Comparison of ENCODE assay signal across 13 mouse cellular contexts in genomic region chr9:91377036-91377872, GRCm38 (mm10). TPM values are rescaled to one million over a fixed set of nuclear protein-coding genes. Genes with fewer than 3 reads are reported as not detected.
DNase-seq lines count a peak whose midpoint lies in the region; ATAC-seq lines count a peak whose summit lies in the region.
"Had no signal": no experiment of that assay in that cellular context is flagged by ENCODE, and none has a peak within 500 bp of the region (broad histone marks: within the 10 kb centered on the region; RNA-seq: fewer than 3 reads in every experiment).

No protein-coding gene starts in this region.

- H3K4me3 ChIP-seq in hindbrain, embryonic 13.5 days, result peak overlapping the region; percentile 50
- peak overlapping the region; percentile 55 for H3K4me3 ChIP-seq in neural tube, embryonic 11.5 days (ENCODE audit: low read depth, low read length)
- H3K4me3 ChIP-seq: embryonic facial prominence, embryonic 15.5 days had no signal

- H3K27ac ChIP-seq in hindbrain, embryonic 13.5 days, result peak overlapping the region; percentile 97
- peak overlapping the region; percentile 93 for H3K27ac ChIP-seq in neural tube, embryonic 11.5 days (ENCODE audit: low read depth, low read length)
- H3K27ac ChIP-seq: embryonic facial prominence, embryonic 15.5 days had no signal

- H3K9ac ChIP-seq in hindbrain, embryonic 13.5 days, result peak overlapping the region; percentile 19; the same call in 1 of the 2 replicates
- H3K9ac ChIP-seq in neural tube, embryonic 11.5 days (ENCODE audit: low read length), result peak overlapping the region; percentile 50
- H3K9ac ChIP-seq: embryonic facial prominence, embryonic 15.5 days had no signal

- no peaks in the 10 kb centered on the region for H3K36me3 ChIP-seq in hindbrain, embryonic 13.5 days
- H3K36me3 ChIP-seq in neural tube, embryonic 11.5 days (ENCODE audit: control insufficient read depth, insufficient read depth, low read length), result no peaks in the 10 kb centered on the region
- H3K36me3 ChIP-seq: embryonic facial prominence, embryonic 15.5 days had no signal

- ATAC-seq in hindbrain, embryonic 13.5 days (ENCODE audit: low FRiP score), result peak; percentile 55; the same call in 1 of the 2 replicates
- ATAC-seq in neural tube, embryonic 11.5 days (ENCODE audit: insufficient read depth, low FRiP score, low TSS enrichment), result peak; percentile 26

- H3K9me3 ChIP-seq in hindbrain, embryonic 13.5 days, result no peaks in the 10 kb centered on the region
- no peaks in the 10 kb centered on the region for H3K9me3 ChIP-seq in neural tube, embryonic 11.5 days (ENCODE audit: control insufficient read depth, low read length)
- H3K9me3 ChIP-seq: embryonic facial prominence, embryonic 15.5 days had no signal

- 1% methylated on average over 14 of the region's 14 CpGs for WGBS in hindbrain, embryonic 13.5 days
- WGBS in neural tube, embryonic 11.5 days, result under 1% methylated on average over 14 of the region's 14 CpGs

- H3K27me3 ChIP-seq in hindbrain, embryonic 13.5 days, result peaks cover 90% of the 10 kb centered on the region
- peaks cover 82% of the 10 kb centered on the region for H3K27me3 ChIP-seq in neural tube, embryonic 11.5 days (ENCODE audit: control insufficient read depth, insufficient read depth, low read length)

- peak; percentile 61 for DNase-seq in embryo, embryonic 10 days (ENCODE audit: low spot score)
- DNase-seq in embryo, embryonic 9.5 days (ENCODE audit: extremely low spot score), result no peak
- peak; percentile 68 for DNase-seq in embryo, embryonic 10.5 days (ENCODE audit: low spot score)
- DNase-seq in neural tube, embryonic 11.5 days (ENCODE audit: low spot score), result peak; percentile 64
- no peak for DNase-seq in adrenal gland, postnatal 25 days
- no peak for DNase-seq in yolk sac, embryonic 10.5 days (ENCODE audit: low spot score)
- no peak for DNase-seq in testis, postnatal 14 days (ENCODE audit: low spot score)
- DNase-seq: adrenal gland, postnatal 10 days; gastrocnemius, postnatal 25 days had no signal

- H3K4me2 ChIP-seq in hindbrain, embryonic 13.5 days, result peak overlapping the region; percentile 69
- peak overlapping the region; percentile 84 for H3K4me2 ChIP-seq in neural tube, embryonic 11.5 days (ENCODE audit: low read depth)
- H3K4me2 ChIP-seq: embryonic facial prominence, embryonic 15.5 days had no signal

- peaks cover 20% of the 10 kb centered on the region for H3K4me1 ChIP-seq in hindbrain, embryonic 13.5 days (replicated peaks)
- 0 out of 2 replicates have a peak, but pooled peaks cover 3% of the 10 kb centered on the region for H3K4me1 ChIP-seq in neural tube, embryonic 11.5 days (ENCODE audit: control insufficient read depth, insufficient read depth, low read length)

RNA-seq across cellular contexts. Expression of gene Zic1, which starts 11.6 kb away (rescaled TPM):
- polyA plus RNA-seq in hindbrain, embryonic 13.5 days (2015; fragmentation: Nextera tagmentation; extraction: Ambion mirVana), result 13.7 and 21.3 TPM in 2 replicates
- polyA plus RNA-seq in neural tube, embryonic 11.5 days (2014; fragmentation: Nextera tagmentation; extraction: Ambion mirVana), result 17.3 and 17.9 TPM in 2 replicates
- not detected in 2 replicates for total RNA-seq in adrenal gland, postnatal 25 days (2021)
- total RNA-seq: hematopoietic stem cell, adult 5-6 weeks; liver, adult 2 months had no signal
- polyA plus RNA-seq: liver, adult 2 months had no signal

RNA-seq across cellular contexts. Expression of gene Zic4, which starts 15.0 kb away (rescaled TPM):
- polyA plus RNA-seq in hindbrain, embryonic 13.5 days (2015; fragmentation: Nextera tagmentation; extraction: Ambion mirVana), result 42.7 and 58.2 TPM in 2 replicates
- 52.2 and 58.1 TPM in 2 replicates for polyA plus RNA-seq in neural tube, embryonic 11.5 days (2014; fragmentation: Nextera tagmentation; extraction: Ambion mirVana)
- total RNA-seq in adrenal gland, postnatal 25 days (2021), result not detected in 2 replicates
- total RNA-seq: adrenal gland, postnatal 10 days; gastrocnemius, postnatal 25 days; hematopoietic stem cell, adult 5-6 weeks; liver, adult 2 months had no signal
- polyA plus RNA-seq: liver, adult 2 months had no signal

Comparison
In these comparisons a context has a peak if more than half of its experiments do, and no peak if none do; other contexts are left out.
1. DNase-seq: peak in embryo, embryonic 10 days (single experiment), embryo, embryonic 10.5 days (single experiment) and neural tube, embryonic 11.5 days (single experiment); none in embryo, embryonic 9.5 days (single experiment), adrenal gland, postnatal 25 days (single experiment), yolk sac, embryonic 10.5 days (single experiment) and testis, postnatal 14 days (single experiment).